Mouse (Mus musculus) thymus, postnatal 14 days (tissue): ENCODE results near the gene Psmd9.

Source experiments
- DNase-seq: peaks from one replicate; pipeline ENCODE4 v3.0.0; 2021

The Psmd9 gene

DNA sequence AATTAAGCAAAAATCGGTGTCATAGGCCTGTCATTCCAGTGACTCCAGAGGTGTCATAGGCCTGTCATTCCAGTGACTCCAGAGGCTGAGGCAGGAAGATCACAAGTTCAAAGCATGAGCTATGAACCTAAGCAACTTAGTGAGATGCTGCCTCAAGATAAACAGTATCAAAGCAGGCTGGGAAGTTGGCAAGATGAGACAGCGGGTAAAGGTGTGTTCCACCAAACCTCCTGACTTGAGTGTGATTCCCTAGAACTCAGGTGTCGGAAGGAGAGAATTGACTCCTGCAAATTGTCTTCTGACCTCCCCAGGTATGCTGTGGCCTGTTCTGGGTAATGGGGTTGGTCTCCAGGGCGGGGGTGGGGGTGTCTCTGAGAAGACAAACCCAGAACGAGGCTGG, at the start of gene Psmd9:
Gene Psmd9, plus strand, starts transcription at position 130 of the 400 bp plus-strand sequence.
- DNase-seq, result no peak

GRCm38 (mm10) chr5:123120624-123121215, 48.5 kb upstream of the Psmd9 start:
- no peak for DNase-seq

- peak; percentile 56 for DNase-seq
Measured at GRCm38 (mm10) chr5:123122181-123122580, 47.0 kb upstream of the Psmd9 start.

DNA sequence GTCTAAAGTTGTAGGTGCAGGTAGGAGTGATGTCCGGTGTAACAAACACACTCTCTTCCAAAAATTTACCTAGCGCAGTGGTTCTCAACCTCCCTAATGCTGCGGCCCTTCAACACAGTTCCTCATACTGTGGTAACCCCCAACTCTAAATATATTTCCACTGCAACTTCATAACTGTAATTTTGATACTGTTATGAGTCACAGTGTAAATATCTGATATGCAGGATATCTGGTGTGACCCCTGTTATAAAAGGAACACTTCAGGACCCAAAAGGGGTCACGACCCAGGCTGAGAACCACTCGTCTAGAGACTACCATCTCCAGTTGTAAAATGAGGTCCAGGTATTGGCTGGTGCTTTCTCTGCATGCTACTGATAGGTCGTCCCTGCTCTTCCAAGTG, 44.1 kb upstream of the Psmd9 start:
- no peak for DNase-seq

GRCm38 (mm10) chr5:123125638-123126406, 43.4 kb upstream of the Psmd9 start:
- peak; percentile 83 for DNase-seq

- peak; percentile 19 for DNase-seq
Measured at GRCm38 (mm10) chr5:123127031-123127430, 42.2 kb upstream of the Psmd9 start.

DNA sequence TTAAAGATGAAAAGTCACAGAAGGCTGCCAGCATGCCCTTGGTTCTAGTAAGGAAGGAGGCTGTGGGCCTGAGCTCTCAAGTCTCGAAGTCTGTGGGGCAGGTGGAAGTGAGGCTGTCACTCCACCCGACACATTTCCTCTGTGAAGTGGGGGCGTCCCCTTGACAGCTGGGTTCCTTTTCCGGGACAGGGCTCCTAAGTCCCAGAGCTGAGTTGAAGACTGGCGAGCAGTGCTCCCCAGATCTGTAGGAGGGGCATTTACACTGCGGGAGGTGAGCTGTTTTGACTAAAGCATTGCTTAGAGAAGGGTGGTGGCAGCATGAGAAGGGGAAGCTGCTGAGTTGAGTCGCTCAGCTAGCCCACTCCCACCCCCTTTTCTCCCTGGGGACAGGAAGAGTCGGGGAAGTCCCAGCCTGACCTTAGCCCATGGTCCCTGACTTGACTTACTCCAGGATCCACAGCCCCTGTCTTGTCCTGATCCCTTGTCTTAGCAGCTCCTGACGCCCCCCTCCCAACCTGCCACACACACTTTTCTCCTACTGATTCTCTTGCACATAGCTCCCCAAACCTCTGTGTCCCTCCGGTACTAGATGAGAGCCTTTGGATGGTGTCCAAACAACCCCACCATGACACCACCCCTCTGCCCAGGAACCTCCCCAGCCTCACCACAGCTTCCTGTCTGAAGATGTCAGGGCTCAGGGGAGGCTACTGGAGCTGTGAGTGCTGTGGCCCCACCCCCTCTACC, 40.6 kb upstream of the Psmd9 start:
- peak; percentile 91 for DNase-seq

GRCm38 (mm10) chr5:123129170-123129757, 39.9 kb upstream of the Psmd9 start:
- DNase-seq, result no peak

GRCm38 (mm10) chr5:123130030-123130813, 39.0 kb upstream of the Psmd9 start:
- no peak for DNase-seq

DNA sequence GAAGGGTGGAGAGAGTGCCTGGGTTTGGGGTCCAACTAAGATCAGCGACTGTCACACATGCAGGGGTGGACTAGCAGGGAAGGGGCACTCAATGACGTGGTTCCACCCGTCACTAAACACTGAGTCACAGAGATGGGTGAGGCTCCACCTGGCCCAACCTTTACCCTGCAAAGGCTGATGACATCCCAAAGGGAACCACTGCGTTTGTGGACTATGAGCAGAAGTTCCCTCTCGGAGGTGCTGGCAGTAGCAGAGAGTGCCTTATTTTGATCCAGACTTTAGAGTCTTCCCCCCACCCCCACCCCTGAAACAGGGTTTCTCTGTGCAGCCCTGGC, 38.4 kb upstream of the Psmd9 start:
- DNase-seq, result no peak

GRCm38 (mm10) chr5:123132308-123133071, 36.7 kb upstream of the Psmd9 start, which contains the start of gene Rhof:
Gene Rhof, minus strand, starts transcription at chr5:123132692.
- peak; percentile 91 for DNase-seq

GRCm38 (mm10) chr5:123133083-123133783, 36.0 kb upstream of the Psmd9 start:
- peak; percentile 93 for DNase-seq

DNA sequence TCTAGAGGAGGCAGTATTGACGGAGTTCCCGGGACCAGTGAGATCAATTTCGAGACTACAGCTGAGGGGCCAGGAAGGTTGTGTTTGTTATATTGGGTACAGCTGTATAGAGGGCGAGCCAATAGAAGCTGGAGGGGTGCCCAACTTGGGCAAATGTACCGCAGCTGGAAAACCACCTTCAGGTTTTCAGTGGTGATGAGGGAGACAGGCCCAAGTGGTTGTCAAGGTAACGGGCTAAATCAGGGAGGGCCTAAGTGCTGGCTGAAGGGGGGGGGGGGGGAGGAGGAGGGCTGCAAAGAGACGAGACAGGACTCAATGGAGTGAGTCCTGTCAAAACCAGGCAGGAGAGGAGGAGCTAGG, 35.4 kb upstream of the Psmd9 start:
- no peak for DNase-seq

- DNase-seq, result no peak
Measured at GRCm38 (mm10) chr5:123134186-123134874, 34.9 kb upstream of the Psmd9 start.

DNA sequence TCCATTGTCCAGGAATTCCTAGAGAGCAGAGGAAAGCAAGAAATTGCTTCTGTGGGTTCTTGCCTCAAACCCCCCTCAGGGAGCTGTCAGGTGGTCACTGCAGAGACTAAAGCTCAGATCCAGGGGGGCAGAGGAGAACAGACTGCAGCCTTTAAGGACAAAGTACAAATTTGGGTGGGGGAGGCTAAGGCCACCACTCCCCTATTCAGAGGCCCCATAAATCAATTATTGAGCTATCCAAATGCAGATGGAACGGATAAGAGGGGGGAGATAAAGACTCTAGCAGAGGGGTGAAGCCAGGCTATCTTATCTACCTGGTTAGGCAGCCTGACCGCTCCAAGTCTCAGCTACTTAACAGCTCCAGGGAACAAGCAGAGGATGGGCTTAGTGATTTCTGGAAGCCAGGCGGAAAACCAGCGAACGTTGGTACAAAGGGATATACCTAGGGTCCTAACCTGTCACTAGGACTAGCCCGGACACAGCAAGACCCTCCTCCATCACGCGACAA, 34.3 kb upstream of the Psmd9 start:
- DNase-seq, result no peak

DNA sequence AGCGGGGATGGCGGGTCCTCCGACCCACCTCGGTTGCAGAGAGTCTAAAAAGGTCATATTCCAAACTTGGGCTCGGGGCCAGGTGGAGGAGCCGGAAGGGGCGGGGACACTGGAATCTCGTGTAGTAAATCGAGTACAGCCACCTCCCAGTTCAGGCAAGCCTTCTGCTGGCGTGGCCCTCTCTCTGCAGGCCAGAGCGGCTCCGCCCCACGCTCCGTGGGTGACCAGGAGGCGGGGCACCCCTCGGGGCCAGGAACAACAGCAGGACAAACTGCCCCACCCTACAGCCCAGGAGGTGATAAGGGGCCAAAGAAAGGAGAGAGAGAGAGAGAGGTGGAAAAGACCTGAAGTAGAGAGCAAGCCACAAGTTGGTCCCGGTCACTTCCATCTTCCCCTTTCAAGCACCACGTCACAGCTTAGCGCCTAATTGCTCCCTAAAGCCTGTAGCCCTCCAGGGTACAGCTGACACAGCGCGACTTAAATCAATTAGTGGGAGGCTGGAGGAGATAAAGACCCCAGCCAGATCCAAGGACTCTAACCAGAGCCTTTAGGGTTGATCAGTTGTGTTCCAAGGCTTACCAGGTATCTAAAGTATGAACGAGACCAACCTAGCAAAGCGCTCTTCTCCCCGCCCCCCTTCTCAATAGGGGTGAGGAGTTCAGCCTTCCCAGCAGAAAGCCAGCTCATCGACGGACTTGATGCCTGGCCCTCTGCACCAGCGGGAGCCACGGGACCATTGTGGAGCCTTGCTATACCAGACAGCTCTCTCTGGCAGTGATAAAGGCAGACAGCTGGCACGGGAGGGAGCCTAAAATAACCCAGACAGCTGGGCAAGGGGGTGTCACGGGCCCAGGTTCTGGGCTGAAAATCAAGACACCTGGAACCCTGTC, 33.5 kb upstream of the Psmd9 start:
- DNase-seq, result peak; percentile 55

DNA sequence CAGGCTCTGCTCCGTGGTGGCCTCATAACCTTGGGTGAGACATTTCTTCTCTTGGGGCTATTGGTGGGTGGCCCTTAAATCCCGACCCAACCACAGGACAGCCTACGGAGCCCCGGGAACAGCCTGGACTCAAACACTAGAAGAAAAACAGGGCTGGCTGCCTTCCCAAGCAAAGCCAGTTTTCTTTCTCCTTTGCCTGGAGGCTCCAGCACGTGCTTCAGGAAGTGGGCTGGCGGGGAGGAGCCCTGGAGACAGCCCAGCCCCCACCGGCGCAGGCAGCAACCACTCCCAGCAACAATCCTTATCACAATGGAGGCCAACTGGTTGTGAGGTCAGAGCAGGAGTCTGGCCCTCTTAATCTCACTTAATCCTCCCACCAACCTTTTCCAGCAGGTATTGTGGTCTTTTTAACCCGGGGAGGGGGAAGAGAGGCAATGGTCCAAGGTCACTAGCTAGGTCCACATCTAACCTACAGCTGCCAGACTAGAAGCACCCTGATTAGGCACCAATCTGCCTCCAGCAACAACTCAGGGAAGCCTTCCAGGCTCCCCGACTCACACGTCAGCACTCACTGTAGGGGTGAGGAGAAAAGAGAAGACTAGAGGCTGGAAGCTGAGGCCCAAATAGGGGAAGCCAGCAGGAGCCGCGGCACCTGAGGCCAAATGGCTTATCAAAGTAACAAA, 32.7 kb upstream of the Psmd9 start:
- DNase-seq, result peak; percentile 79

DNA sequence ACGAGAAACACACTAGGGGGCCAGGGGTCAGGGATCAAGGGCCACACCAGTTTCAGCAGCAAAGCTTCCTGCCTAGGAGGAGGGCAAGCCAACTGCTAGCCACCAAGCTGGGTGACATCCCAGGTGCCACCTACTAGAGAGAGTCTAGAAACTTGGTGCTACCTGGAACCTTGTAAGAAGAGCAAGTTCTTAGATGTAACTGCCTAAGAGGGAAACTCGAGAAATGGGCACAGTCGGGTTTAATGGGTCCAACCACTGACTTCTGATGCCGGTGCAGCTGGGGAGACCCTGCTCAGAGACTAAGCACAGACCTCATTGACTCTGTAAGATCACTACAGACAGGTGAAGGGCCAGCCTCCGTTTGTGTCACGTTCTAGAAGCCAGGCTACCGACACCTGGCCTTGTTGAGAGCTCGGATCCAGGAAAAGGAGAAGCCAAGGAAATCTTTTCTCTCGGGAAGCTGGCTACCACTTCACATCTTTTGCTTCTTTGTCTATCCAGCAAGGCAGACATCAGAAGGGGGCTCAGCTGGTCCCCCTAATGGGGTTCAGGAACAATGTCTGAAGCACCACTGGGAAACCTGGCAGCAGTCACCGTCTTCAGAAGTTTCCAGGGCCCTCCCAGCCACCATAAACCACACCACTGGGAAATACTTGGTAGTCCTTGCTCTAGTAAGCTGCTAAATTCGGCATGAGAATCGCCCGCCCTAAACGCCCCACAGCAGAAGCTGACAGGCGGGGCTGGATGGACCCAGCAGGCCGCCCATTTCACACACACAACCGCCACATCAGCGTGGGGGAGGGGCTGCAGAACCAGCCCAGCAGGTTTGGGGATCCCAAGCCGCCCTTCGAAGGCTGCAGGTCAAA, 31.9 kb upstream of the Psmd9 start:
- DNase-seq, result peak; percentile 69
